Mouse (Mus musculus) induced T-regulatory cell, adult 2 months (primary cell): ENCODE data around the gene Tet3.

Experiments
- DNase-seq: peaks from one replicate; pipeline ENCODE4 v3.0.0-alpha.2; 2012; ENCODE audit warnings: low read depth

Gene Tet3

GRCm38 (mm10) chr6:83413686-83414085 is 45.2 kb downstream of the Tet3 start:
- DNase-seq, result no peak

- peak; percentile 88 for DNase-seq
Observed at GRCm38 (mm10) chr6:83412854-83413401, 46.0 kb downstream of the Tet3 start.

DNA sequence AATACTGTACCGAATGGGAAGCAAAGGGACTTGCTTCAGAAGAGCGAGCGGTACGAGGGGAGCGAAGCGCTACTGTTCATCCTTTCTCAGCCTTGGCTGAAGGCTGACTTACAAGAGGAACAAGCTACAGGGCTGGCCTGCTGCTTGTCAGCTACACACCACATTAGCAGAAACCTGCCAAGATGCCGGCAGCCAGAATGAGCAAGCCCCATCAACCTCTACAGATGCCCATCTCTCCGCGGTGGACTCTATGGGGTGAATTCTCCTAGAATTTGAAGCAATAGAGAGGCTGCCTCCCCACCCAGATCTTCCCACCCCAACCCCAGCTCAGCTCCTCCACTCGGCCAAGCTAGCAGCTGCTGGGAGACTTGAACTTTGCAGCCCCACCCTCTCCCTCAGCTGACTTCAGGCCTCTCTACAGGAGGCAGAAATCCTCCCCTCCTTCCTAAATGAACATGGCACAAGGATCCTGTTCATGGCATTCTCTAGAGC is 46.5 kb downstream of the Tet3 start:
- peak; percentile 53 for DNase-seq

- peak; percentile 86 for DNase-seq
Observed at GRCm38 (mm10) chr6:83411635-83412361, 47.1 kb downstream of the Tet3 start.

DNA sequence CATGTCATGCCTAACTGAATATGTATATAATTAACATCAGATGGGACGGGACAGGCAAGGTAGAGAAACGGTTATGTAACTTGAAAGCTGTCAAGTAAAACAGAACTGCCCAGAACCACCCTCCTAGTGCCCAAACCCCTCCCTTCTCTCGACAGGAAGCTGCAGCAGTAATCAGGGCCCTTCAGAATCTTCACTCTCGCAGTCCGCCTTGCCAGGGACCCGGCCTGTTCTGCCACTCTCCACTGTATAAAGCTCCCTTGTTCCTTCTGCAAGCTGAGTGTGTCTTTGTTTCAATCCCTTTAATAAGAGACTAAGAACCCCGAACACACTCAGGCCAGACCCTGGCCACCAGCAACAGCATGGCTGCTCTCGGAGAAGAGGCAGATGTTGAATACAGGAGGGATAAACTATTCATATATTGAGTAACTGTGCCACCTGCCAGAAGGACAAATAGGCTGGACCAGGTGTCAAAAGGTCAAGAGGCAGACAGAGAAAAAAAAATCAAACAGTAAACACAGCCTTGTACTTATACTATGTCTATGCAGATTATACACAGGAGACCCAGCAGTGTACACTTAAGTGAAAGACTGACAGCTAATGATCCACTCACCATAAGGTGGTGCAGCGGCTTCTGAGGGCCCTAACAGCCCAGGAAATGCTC is 48.7 kb downstream of the Tet3 start:
- DNase-seq, result peak; percentile 67

GRCm38 (mm10) chr6:83408510-83408909 is 50.4 kb downstream of the Tet3 start:
- DNase-seq, result no peak

GRCm38 (mm10) chr6:83405511-83406064 is 53.3 kb downstream of the Tet3 start:
- DNase-seq, result no peak

- DNase-seq, result no peak
Observed at GRCm38 (mm10) chr6:83404571-83404970, 54.3 kb downstream of the Tet3 start.

DNA sequence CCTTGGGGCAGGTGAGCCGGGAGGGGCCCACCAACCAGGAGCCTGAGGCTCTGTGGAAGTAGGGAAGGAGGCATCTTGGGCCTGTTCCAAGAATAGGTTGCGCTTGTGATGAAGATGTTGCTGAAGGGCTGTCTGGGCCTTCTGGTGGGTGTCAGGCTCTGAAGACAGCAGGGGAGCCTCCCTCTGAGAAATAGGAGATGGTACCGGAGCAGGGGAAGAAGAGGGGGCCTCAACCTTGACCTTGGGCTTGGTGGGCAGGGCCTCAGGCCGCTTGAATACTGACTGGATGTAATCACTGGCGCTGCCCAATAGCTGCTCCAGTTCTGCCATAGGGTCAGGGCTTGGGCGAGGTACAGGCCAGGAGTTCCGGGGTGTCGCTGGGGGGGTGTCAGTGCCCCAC is 55.4 kb downstream of the Tet3 start:
- DNase-seq, result no peak

- no peak for DNase-seq
Observed at GRCm38 (mm10) chr6:83399790-83400189, 59.1 kb downstream of the Tet3 start.

GRCm38 (mm10) chr6:83397728-83398127 is 61.2 kb downstream of the Tet3 start:
- DNase-seq, result no peak

DNA sequence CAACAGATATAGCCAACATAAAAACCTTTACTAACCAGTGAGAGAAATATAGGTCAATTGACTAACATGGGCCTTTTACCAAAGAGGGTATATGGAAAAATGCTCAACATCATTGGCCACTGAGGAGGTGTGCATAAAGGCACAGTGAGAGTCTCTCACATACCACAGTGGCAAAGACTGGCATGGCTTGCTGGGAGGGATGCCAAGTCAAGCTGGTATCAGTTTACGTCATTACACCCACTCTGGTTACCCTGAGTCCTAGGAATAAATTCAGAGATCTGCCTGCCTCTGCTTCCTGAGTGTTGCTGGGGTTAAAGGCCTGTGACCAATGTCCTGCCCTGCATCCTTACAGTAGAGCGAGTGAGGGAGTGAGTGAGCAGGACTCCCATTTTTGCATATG is 62.2 kb downstream of the Tet3 start:
- DNase-seq, result no peak

- DNase-seq, result no peak
Observed at GRCm38 (mm10) chr6:83395544-83396229, 63.2 kb downstream of the Tet3 start.

DNA sequence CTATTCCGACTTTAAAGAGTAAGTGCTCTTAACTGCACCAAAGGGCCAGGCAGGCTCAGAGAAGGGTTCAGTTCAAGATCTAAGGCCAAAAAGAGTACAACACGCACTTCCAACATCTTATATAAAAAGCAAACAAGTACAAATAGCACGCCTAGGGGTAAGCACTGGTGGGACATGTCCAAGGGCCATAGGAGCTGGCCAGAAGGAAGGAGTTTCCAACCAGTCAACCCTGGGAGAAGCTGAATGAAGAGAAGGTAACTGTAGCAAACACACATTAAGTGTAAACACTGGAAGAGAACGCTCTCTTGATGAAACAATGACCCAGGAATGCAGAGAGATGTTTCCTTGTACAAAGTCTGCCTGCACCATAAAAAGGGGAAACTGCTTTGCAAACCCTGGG is 64.8 kb downstream of the Tet3 start:
- no peak for DNase-seq

- DNase-seq, result no peak
Observed at GRCm38 (mm10) chr6:83392166-83392780, 66.6 kb downstream of the Tet3 start.

DNA sequence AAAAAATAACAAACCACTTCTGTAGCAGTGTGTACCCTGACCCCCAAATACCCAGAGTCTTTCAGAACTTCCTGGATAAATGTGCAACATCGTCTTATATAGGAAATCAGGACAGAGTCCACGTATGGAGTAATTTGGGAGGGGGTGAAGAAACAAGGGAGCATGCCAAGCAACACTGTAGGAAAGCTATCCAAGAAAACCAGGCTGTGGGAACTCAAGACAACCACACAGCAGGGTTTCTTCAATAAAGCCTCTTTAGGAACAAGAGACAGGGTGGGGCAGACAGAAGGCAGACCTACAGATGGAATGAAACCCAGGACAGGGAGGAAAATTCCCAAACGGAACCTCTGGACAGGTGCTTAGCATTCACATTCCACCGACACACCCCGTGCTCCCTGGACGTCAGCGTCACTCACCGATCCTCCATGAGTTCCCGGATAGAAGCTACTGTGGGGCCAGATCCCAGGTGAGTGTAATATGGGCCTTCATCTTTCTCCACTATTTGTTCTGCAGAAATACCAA is 73.3 kb downstream of the Tet3 start:
- no peak for DNase-seq

GRCm38 (mm10) chr6:83381510-83382491 is 77.1 kb downstream of the Tet3 start:
- DNase-seq, result peak; percentile 21

GRCm38 (mm10) chr6:83373704-83374300 is 85.1 kb downstream of the Tet3 start:
- no peak for DNase-seq

DNA sequence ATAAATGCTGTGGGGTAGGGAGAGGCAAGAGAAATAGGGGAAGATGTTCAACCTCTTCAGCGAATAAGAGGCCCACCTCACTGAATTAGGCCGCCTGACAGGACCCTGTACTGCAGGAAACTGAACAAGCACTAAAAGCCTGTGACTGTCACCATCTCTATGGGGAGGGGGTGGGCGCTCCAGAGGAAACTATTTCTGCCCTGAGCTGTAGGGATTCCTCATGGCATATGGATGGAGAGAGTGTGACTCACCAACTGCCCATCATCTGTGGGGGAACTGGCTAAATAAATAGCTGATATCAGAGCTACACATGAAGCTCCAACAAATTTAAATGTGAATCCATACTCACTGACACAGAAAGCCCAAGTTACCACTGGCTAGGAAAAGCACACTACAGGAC is 87.5 kb downstream of the Tet3 start:
- no peak for DNase-seq
